Mouse (Mus musculus) megakaryocyte, embryonic 14.5 days (primary cell): ENCODE measurements at regions not wholly inside any gene's neighbourhood (a gene's known extent, or its start where the extent isn't known, plus 50 kb on each side); places are given as distances from the start of the nearest gene placed in this dataset.

Experiments
- FLI1 ChIP-seq: IDR thresholded peaks from 2 replicates; pipeline ENCODE4 v1.6.1; 2012; ENCODE audit warnings: low read length, inconsistent platforms, mixed read lengths
- GATA1 ChIP-seq: IDR thresholded peaks from 3 replicates; pipeline ENCODE4 v1.6.1; 2012; ENCODE audit warnings: mixed read lengths, low read length, inconsistent platforms, borderline replicate concordance

- TF ChIP-seq FLI1: no peak
- TF ChIP-seq GATA1: no peak
These were observed 316.5 kb upstream of the Klf12 start for GRCm38 (mm10) chr14:100600886-100601451.
